Mouse (Mus musculus) thymus, adult 2 months (tissue): ENCODE measurements around the gene Gm10570.

Experiments used
- CTCF ChIP-seq: fragments of 200-500 bp; IDR thresholded peaks from 2 replicates; pipeline ENCODE4 v1.5.1; 2012; ENCODE audit warnings: mild to moderate bottlenecking, control low read depth, low read length, moderate library complexity, borderline replicate concordance; ENCODE audit not compliant: control insufficient read depth, poor library complexity, insufficient read depth; ENCODE audit errors: extremely low read depth
- POLR2A ChIP-seq: fragments of 200-500 bp; IDR thresholded peaks from 2 replicates; pipeline ENCODE4 v1.6.1; 2012; ENCODE audit warnings: mild to moderate bottlenecking, low read length, control low read depth, moderate library complexity; ENCODE audit not compliant: control insufficient read depth, poor library complexity, insufficient read depth; ENCODE audit errors: extremely low read depth

GRCm38 (mm10) chr4:130275016-130275822 lies 33.3 kb downstream of the Gm10570 start:
- TF ChIP-seq POLR2A, result no peak
- no peak for TF ChIP-seq CTCF
